Mouse (Mus musculus) heart, postnatal 0 days (tissue): Measurements from ENCODE around the gene Tubb5. TPM values are rescaled to one million over a fixed set of nuclear protein-coding genes. Genes with fewer than 3 reads are reported as not detected.
A peak's percentile ranks its signal among the peaks of the same experiment; 100 is the strongest.

ENCODE experiments used
- ATAC-seq: fragments of 200-750 bp; cut with Nextera tagmentation; 2 replicates; pipeline ENCODE4 v1.8.0; 2017; ENCODE audit warnings: low read depth, moderate number of reproducible peaks, moderate library complexity; ENCODE audit not compliant: insufficient read depth
- DNase-seq: peaks from one replicate; pipeline ENCODE4 v3.0.0-alpha.2; 2016; ENCODE audit warnings: low spot score
- H3K27ac ChIP-seq: fragments of 300-500 bp; sonication (generic); 2 replicates; pipeline ENCODE4 v1.5.1; 2014; ENCODE audit warnings: low read depth, mild to moderate bottlenecking
- H3K27me3 ChIP-seq: fragments of 300-500 bp; sonication (generic); 2 replicates; pipeline ENCODE4 v1.6.1; 2014; ENCODE audit warnings: low read length, mixed read lengths; ENCODE audit not compliant: control insufficient read depth, insufficient read depth
- H3K36me3 ChIP-seq: fragments of 300-500 bp; sonication (generic); replicated peaks from 2 replicates; pipeline ENCODE4 v1.6.1; 2014; ENCODE audit warnings: low read length, mixed read lengths; ENCODE audit not compliant: control insufficient read depth, insufficient read depth
- H3K4me1 ChIP-seq: fragments of 300-500 bp; sonication (generic); 2 replicates; pipeline ENCODE4 v1.6.1; 2014; ENCODE audit warnings: antibody characterized with exemption; ENCODE audit not compliant: control insufficient read depth, insufficient read depth
- H3K4me2 ChIP-seq: fragments of 300-500 bp; sonication (generic); 2 replicates; pipeline ENCODE4 v1.6.1; 2014; ENCODE audit warnings: low read depth, mild to moderate bottlenecking, low read length, moderate library complexity
- H3K4me3 ChIP-seq: fragments of 300-500 bp; sonication (generic); 2 replicates; pipeline ENCODE4 v1.5.1; 2014; ENCODE audit warnings: low read depth, low read length
- H3K9ac ChIP-seq: fragments of 300-500 bp; sonication (generic); replicated peaks from 2 replicates; pipeline ENCODE4 v1.6.1; 2014; ENCODE audit warnings: low read depth, low read length, mixed read lengths
- H3K9me3 ChIP-seq: fragments of 300-500 bp; sonication (generic); replicated peaks from 2 replicates; pipeline ENCODE4 v1.6.1; 2016; ENCODE audit warnings: low read length; ENCODE audit not compliant: control insufficient read depth
- CTCF ChIP-seq: IDR thresholded peaks from 2 replicates; pipeline ENCODE4 v1.5.1; 2016; ENCODE audit warnings: antibody characterized with exemption, control low read depth, low read depth
- EP300 ChIP-seq: IDR thresholded peaks from 2 replicates; pipeline ENCODE4 v1.6.1; 2016; ENCODE audit warnings: antibody characterized with exemption, low read depth
- WGBS: fragments of 180-500 bp; shearing (Covaris S2); extraction: QIAGEN DNeasy Blood & Tissue Kit; methylation state at CpG from one replicate; pipeline ENCODE4 v1.1.7; 2014; 5-methylcytosine and 5-hydroxymethylcytosine counted together
- polyA plus RNA-seq: library from polyadenylated mRNA; unstranded; fragments of >200 nt; fragmentation: Nextera tagmentation; extraction: Ambion mirVana; gene quantifications from 2 replicates; pipeline ENCODE4 v1.2.1, GENCODE M21; 2015
- total RNA-seq: library from RNA; depleted of rRNA; stranded (reverse); fragments of >200 nt; gene quantifications from 2 replicates; pipeline ENCODE4 v1.2.3, GENCODE M21; 2014; ENCODE audit warnings: low replicate concordance

Tubb5 gene
- total and polyA plus RNA-seq, 2 experiments from 2014 or later, result 267 to 1,043 TPM

DNA sequence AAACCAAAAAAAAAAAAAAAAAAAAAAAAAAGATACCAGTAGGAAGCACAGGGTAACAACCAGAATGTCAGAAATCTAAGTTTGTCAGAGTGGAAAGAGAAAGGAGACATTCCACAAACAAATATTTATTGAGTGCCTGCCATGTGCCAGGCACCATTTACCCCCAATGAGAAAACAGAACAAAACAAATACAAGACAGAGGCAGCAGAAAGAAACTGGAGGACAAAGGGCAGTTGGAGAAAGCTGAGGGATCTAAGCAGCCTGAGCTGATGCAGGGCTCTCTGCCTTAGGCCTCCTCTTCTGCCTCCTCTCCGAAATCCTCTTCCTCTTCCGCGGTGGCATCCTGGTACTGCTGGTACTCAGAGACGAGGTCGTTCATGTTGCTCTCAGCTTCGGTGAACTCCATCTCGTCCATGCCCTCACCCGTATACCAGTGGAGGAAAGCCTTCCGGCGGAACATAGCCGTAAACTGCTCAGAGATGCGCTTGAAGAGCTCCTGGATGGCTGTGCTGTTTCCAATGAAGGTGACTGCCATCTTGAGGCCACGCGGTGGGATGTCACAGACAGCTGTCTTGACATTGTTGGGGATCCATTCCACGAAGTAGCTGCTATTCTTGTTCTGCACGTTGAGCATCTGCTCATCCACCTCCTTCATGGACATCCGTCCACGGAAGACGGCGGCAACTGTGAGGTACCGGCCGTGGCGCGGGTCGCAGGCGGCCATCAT lies 3.2 kb downstream of the Tubb5 start:
- no peak for ATAC-seq

GRCm38 (mm10) chr17:35833894-35834293 lies 4.2 kb downstream of the Tubb5 start:
- Histone ChIP-seq H3K4me1 (peaks cover 11% of the 10 kb centered on the region; the same call in 1 of the 2 replicates), H3K4me3 (no peak overlapping the region), H3K36me3 (peaks cover 56% of the 10 kb centered on the region), H3K4me2 (no peak overlapping the region), H3K9ac (no peak overlapping the region), H3K9me3 (no peaks in the 10 kb centered on the region), H3K27ac (no peak overlapping the region), H3K27me3 (no peaks in the 10 kb centered on the region)
- no peak for ATAC-seq
- DNase-seq, result no peak
- 52% methylated on average over 5 of the region's 5 CpGs for WGBS
- no peak for TF ChIP-seq CTCF
- no peak for TF ChIP-seq EP300

More for the DNA sequence above, 3.2 kb downstream of the Tubb5 start:
- TF ChIP-seq EP300 (no peak), CTCF (no peak)
- 64% methylated on average over 26 of the region's 26 CpGs for WGBS
- no peak overlapping the region for H3K9ac ChIP-seq
- H3K27ac ChIP-seq, result no peak overlapping the region
- H3K9me3 ChIP-seq, result no peaks in the 10 kb centered on the region
- peak overlapping the region; percentile 73; the same call in 1 of the 2 replicates for H3K4me3 ChIP-seq
- H3K27me3 ChIP-seq, result no peaks in the 10 kb centered on the region
- DNase-seq, result no peak
- H3K36me3 ChIP-seq, result peaks cover 55% of the 10 kb centered on the region
- H3K4me1 ChIP-seq, result peaks cover 13% of the 10 kb centered on the region
- peak overlapping the region; percentile 75; the same call in 1 of the 2 replicates for H3K4me2 ChIP-seq

GRCm38 (mm10) chr17:35833239-35833751 lies 4.8 kb downstream of the Tubb5 start:
- DNase-seq (no peak), ATAC-seq (no peak)
- Histone ChIP-seq H3K9ac (no peak overlapping the region), H3K36me3 (peaks cover 59% of the 10 kb centered on the region), H3K4me2 (no peak overlapping the region), H3K4me1 (peaks cover 8% of the 10 kb centered on the region; the same call in 1 of the 2 replicates), H3K4me3 (no peak overlapping the region), H3K27me3 (no peaks in the 10 kb centered on the region), H3K27ac (no peak overlapping the region), H3K9me3 (no peaks in the 10 kb centered on the region)
- 24% methylated on average over 5 of the region's 5 CpGs for WGBS
- TF ChIP-seq CTCF (no peak), EP300 (no peak)

DNA sequence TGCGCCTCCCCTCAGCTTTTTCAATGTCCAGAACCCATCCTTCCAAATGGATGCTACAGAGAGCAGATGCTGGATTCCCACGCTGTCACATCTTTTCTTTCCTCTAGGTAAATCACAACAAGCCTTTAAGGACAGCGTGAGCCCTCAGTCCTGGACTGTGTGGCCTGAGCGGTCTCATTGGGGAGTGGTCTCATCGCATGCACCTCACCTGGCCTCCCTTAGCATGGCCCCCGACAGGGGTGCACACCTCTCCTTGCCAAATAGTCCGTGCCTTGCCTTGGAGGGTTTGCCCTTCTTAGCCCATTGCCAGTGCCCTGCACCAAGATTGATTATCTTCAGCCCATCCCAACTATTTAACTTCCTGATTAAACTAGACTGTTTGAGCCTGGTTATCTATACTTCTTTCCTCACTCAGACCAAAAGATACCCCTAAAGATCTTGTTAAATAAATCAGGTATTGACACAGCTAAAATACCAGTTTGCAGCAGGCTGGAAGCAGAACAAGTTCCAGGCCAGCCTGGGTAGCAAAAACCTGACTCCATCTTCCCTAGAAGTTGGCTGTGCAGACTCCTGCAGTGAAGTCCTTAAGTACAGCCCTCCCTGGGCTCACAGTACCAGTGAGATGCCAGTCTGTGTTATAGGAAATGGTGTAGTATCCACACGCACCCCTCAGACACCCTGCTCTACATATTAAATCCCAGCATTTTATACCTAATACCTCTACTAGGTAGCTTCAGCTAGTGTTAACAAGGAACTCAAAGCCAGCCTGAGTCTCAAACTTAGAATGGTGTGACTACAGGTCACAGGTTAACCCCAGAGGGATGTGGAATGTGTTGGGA lies 5.5 kb downstream of the Tubb5 start:
- no peak overlapping the region for H3K27ac ChIP-seq
- H3K4me2 ChIP-seq, result no peak overlapping the region
- no peak for ATAC-seq
- H3K9ac ChIP-seq, result no peak overlapping the region
- DNase-seq, result no peak
- no peak for TF ChIP-seq EP300
- no peak for TF ChIP-seq CTCF
- peaks cover 65% of the 10 kb centered on the region for H3K36me3 ChIP-seq
- H3K27me3 ChIP-seq, result no peaks in the 10 kb centered on the region
- 71% methylated on average over 8 of the region's 8 CpGs for WGBS
- peaks cover 8% of the 10 kb centered on the region; the same call in 1 of the 2 replicates for H3K4me1 ChIP-seq
- H3K9me3 ChIP-seq, result no peaks in the 10 kb centered on the region
- H3K4me3 ChIP-seq, result no peak overlapping the region

GRCm38 (mm10) chr17:35829737-35830136 lies 8.4 kb downstream of the Tubb5 start:
- H3K27ac ChIP-seq, result peak overlapping the region; percentile 36; the same call in 1 of the 2 replicates

More at GRCm38 (mm10) chr17:35829737-35830136, 8.4 kb downstream of the Tubb5 start:
- H3K36me3 ChIP-seq, result peaks cover 80% of the 10 kb centered on the region
- WGBS, result 1% methylated on average over 21 of the region's 21 CpGs
- TF ChIP-seq EP300, result no peak
- peak; percentile 92 for TF ChIP-seq CTCF
- H3K9ac ChIP-seq, result no peak overlapping the region
- peak; percentile 78 for ATAC-seq
- H3K27me3 ChIP-seq, result no peaks in the 10 kb centered on the region
- peak overlapping the region; percentile 38 for H3K4me2 ChIP-seq
- DNase-seq, result peak; percentile 89
- H3K4me3 ChIP-seq, result no peak overlapping the region; the same call in 1 of the 2 replicates
- peaks cover 5% of the 10 kb centered on the region; the same call in 1 of the 2 replicates for H3K4me1 ChIP-seq
- no peaks in the 10 kb centered on the region for H3K9me3 ChIP-seq
